Mouse (Mus musculus): ENCODE measurements around the gene Afap1l2. TPM values are rescaled to one million over a fixed set of nuclear protein-coding genes. Genes with fewer than 3 reads are reported as not detected.

Gene Afap1l2
- 10 to 100 TPM; 10.1 to 11.9 TPM for total RNA-seq (2021)

- peak; percentile 73 for DNase-seq
Measured at GRCm38 (mm10) chr19:57007781-57008710, at the start of gene Afap1l2. Gene Afap1l2, minus strand, starts transcription at chr19:57008228.

GRCm38 (mm10) chr19:57057568-57057967 lies 49.5 kb upstream of the Afap1l2 start:
- DNase-seq: no peak

GRCm38 (mm10) chr19:57055215-57056120 lies 47.4 kb upstream of the Afap1l2 start:
- no peak for DNase-seq

GRCm38 (mm10) chr19:57052959-57053358 lies 44.9 kb upstream of the Afap1l2 start:
- DNase-seq: no peak

GRCm38 (mm10) chr19:57052016-57052415 lies 44.0 kb upstream of the Afap1l2 start:
- DNase-seq: no peak

GRCm38 (mm10) chr19:57049592-57050090 lies 41.6 kb upstream of the Afap1l2 start:
- no peak for DNase-seq

- DNase-seq: no peak
Measured at GRCm38 (mm10) chr19:57047671-57048320, 39.8 kb upstream of the Afap1l2 start.

GRCm38 (mm10) chr19:57039258-57039657 lies 31.2 kb upstream of the Afap1l2 start:
- DNase-seq: peak; percentile 42

GRCm38 (mm10) chr19:57036860-57037259 lies 28.8 kb upstream of the Afap1l2 start:
- no peak for DNase-seq

- DNase-seq: peak; percentile 82
Measured at GRCm38 (mm10) chr19:57031582-57031981, 23.6 kb upstream of the Afap1l2 start.

GRCm38 (mm10) chr19:57029461-57029860 lies 21.4 kb upstream of the Afap1l2 start:
- no peak for DNase-seq

GRCm38 (mm10) chr19:57028327-57029179 lies 20.5 kb upstream of the Afap1l2 start:
- peak; percentile 44 for DNase-seq

GRCm38 (mm10) chr19:57026501-57026900 lies 18.5 kb upstream of the Afap1l2 start:
- no peak for DNase-seq

GRCm38 (mm10) chr19:57017785-57018179 lies 9.8 kb upstream of the Afap1l2 start:
- no peak for DNase-seq

GRCm38 (mm10) chr19:57016995-57017784 lies 9.2 kb upstream of the Afap1l2 start:
- DNase-seq: no peak

GRCm38 (mm10) chr19:57014808-57015207 lies 6.8 kb upstream of the Afap1l2 start:
- no peak for DNase-seq

GRCm38 (mm10) chr19:57013271-57013677 lies 5.2 kb upstream of the Afap1l2 start:
- DNase-seq: no peak

- DNase-seq: no peak
Measured at GRCm38 (mm10) chr19:57012068-57012467, 4.0 kb upstream of the Afap1l2 start.

GRCm38 (mm10) chr19:57010064-57010463 lies 2.0 kb upstream of the Afap1l2 start:
- DNase-seq: no peak

- DNase-seq: no peak
Measured at GRCm38 (mm10) chr19:57009653-57010052, 1.6 kb upstream of the Afap1l2 start.

All from heart, postnatal 4 days (tissue).